Mouse (Mus musculus) spleen, adult 2 months (tissue): ENCODE measurements around the gene Prkg1. TPM values are rescaled to one million over a fixed set of nuclear protein-coding genes. Genes with fewer than 3 reads are reported as not detected.

Experiments
- DNase-seq, 2 experiments: peaks; one replicate each; pipeline versions ENCODE4 v3.0.0 to v3.0.0-alpha.2; 2012 to 2021; ENCODE audit warnings: low spot score in 2 of 2, low read depth in 1 of 2
- H3K27ac ChIP-seq: fragments of 200-500 bp; 2 replicates; pipeline ENCODE4 v1.5.1; 2012; ENCODE audit warnings: low read length, inconsistent platforms; ENCODE audit not compliant: insufficient read depth
- H3K27me3 ChIP-seq: fragments of 200-500 bp; 2 replicates; pipeline ENCODE4 v1.6.1; 2012; ENCODE audit warnings: mild to moderate bottlenecking, moderate library complexity, low read length, inconsistent platforms; ENCODE audit not compliant: control insufficient read depth, insufficient read depth
- H3K36me3 ChIP-seq: fragments of 200-500 bp; 2 replicates; pipeline ENCODE4 v1.6.1; 2012; ENCODE audit warnings: mild to moderate bottlenecking, low read length, inconsistent platforms; ENCODE audit not compliant: control insufficient read depth, insufficient read depth
- H3K4me1 ChIP-seq: fragments of 200-500 bp; 2 replicates; pipeline ENCODE4 v1.6.1; 2011; ENCODE audit warnings: inconsistent platforms; ENCODE audit not compliant: control insufficient read depth, insufficient read depth, insufficient read length
- H3K4me3 ChIP-seq: fragments of 200-500 bp; 2 replicates; pipeline ENCODE4 v1.5.1; 2011; ENCODE audit warnings: mild to moderate bottlenecking, inconsistent platforms; ENCODE audit not compliant: insufficient read depth, insufficient read length; ENCODE audit errors: extremely low read depth
- CTCF ChIP-seq: fragments of 200-500 bp; IDR thresholded peaks from 2 replicates; pipeline ENCODE4 v1.5.1; 2011; ENCODE audit warnings: mild to moderate bottlenecking, inconsistent platforms; ENCODE audit not compliant: insufficient read depth, insufficient read length, insufficient replicate concordance; ENCODE audit errors: extremely low read depth
- POLR2A ChIP-seq: fragments of 200-500 bp; IDR thresholded peaks from 2 replicates; pipeline ENCODE4 v1.6.1; 2011; ENCODE audit warnings: low read depth, low read length, inconsistent platforms
- WGBS: fragments of 180-500 bp; shearing (Covaris S2); methylation state at CpG from one replicate; pipeline ENCODE4 v1.1.7; 2018; 5-methylcytosine and 5-hydroxymethylcytosine counted together
- polyA plus RNA-seq: library from polyadenylated mRNA; depleted of rRNA; stranded (reverse); fragments of >200 nt; gene quantifications from 2 replicates; pipeline ENCODE4 v1.2.3, GENCODE M21; 2012

Prkg1 gene
- polyA plus RNA-seq, 1 experiment, result 0.33 TPM

DNA sequence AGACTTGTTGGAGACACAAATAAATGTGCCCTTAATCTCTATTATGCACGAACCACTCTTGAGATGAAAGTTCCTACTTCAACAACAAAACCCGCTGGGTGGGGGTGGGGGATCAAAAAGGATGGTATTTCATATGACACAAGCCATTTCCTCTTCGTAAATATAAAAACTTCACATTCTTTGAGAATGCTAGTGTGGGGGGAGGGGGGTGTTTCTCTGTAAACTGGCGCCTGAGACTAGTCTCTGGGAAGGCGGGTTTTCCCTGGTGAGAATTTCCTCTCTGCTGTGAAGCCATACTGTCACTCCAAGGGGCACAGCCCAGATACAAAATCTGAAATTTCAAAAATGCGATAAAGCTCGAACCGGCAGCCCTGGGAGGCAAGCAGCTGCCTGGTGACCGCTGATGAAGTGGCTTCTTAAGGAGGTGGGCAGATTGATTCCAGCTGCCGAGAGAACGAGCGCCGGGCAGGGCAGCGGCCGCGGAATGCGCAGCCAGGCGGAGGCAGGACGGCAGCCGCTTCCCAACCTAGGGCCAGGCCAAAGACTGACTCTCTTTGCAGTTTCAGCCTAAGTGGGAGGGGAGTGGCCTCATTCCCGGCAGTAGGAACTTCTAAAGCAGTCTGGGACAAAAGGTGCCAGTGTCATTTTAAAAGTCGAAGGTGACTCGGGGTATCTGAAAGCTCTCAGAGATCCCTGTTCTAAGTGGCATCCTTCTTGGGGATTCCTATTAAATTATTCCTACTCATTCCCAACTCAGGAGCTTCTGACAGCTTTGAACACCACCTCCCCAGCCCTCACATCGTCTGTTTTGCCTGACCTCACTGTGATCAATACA is 2.2 kb downstream of the Prkg1 start:
- Histone ChIP-seq H3K36me3 (no peaks in the 10 kb centered on the region), H3K4me3 (peak overlapping the region; percentile 31; the same call in 1 of the 2 replicates), H3K27me3 (peaks cover 19% of the 10 kb centered on the region), H3K4me1 (peaks cover 6% of the 10 kb centered on the region), H3K27ac (no peak overlapping the region)
- TF ChIP-seq CTCF (no peak), POLR2A (no peak)
- 2% methylated on average over 24 of the region's 24 CpGs for WGBS
- no peak for DNase-seq

DNA sequence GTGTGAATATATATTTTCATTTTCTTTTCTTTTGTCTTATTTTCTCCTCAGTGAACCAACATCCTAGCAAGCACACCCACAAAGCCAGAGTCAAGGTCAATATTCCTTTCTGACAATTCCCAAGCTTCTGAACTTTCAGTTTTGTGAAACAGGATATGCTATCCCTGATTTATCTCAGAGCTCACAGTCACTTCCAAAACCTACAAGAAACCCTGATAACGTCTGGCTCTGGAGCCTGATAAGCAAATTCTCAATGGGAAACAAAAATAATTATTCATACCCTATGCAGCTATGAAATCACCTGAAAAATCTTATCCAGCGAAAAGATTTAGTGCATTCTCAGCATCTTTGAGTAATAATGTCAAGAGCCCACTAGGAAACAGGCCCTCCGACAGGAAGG is 5.0 kb downstream of the Prkg1 start:
- Histone ChIP-seq H3K4me3 (no peak overlapping the region), H3K36me3 (no peaks in the 10 kb centered on the region), H3K4me1 (peaks cover 6% of the 10 kb centered on the region), H3K27ac (no peak overlapping the region), H3K27me3 (peaks cover 17% of the 10 kb centered on the region)
- WGBS, result 80% methylated on average over 3 of the region's 3 CpGs
- TF ChIP-seq POLR2A (no peak), CTCF (no peak)
- no peak for DNase-seq

DNA sequence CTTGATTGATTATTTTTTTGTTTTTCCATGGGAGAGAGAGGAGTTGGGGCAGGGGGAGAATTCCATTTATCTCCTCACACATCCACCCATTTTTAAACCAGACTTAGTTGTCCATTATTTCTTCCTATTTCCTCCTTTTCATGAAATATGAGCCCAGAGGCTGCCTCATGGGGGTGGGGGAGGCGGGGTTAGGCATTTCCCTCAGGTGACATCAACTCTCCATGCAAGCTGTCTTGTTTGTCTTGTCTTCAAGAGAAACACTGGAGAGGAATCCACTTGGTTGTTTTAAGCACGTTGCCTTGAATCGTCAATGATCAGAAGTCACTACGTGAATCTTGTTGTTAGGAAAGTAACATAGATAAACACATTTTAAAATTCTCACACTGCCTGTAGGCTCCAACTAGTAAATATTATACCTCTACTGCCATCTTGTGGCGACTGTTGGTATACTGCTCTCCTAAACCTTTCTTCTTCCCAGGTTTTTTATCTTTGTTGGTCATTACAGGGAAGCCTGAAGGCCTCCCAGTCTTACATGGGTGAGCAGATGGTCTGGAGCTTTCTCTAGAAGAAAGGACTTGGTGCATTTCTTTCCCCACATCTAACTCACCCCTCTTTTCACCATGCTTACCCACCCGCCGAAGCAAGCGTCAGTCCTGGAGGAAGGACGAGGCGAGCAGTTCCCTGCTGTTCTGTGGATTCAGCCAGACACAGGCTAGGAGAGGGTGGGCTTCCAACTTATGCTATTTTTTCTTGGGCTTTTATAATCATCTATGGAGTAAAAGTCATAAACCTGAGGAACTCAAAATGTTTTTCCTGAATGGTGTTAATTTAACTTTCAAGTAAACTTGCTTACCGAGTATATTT is 8.7 kb downstream of the Prkg1 start:
- no peaks in the 10 kb centered on the region for H3K36me3 ChIP-seq
- 54% methylated on average over 11 of the region's 11 CpGs for WGBS
- H3K4me3 ChIP-seq, result no peak overlapping the region
- no peak overlapping the region for H3K27ac ChIP-seq
- TF ChIP-seq POLR2A, result no peak
- no peaks in the 10 kb centered on the region for H3K4me1 ChIP-seq
- peak in 1 of 2 experiments; percentile 8 for DNase-seq
- no peaks in the 10 kb centered on the region; the same call in 1 of the 2 replicates for H3K27me3 ChIP-seq

DNA sequence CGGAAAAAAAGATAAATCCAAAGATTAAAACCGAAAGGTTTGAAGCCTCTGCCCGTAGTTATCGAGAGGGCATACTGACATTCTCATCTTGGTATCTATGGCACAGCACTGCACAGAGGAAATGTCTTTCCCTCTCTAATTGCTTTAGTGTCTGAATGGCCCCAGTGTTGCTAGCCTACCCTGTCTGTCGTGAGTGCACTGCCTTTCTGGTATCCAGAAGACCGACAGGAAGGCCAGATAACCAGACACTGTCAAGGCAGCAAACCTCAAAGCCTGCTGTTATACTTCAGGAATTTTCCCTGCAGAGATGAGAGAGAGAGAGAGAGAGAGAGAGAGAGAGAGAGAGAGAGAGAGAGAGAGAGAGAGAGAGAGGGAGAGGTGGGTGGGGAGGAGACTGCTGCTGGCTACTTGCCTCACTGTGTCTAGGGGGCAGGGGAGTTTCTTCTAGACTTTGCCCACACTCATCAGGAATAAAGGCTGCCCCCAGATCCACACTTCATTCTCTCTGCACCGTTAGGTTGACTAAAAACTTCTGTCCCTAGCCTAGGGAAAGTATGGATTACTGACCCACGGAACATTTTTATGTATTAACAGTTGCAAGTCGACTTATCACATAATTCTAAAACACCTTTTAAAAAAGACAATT is 10.1 kb downstream of the Prkg1 start:
- Histone ChIP-seq H3K36me3 (no peaks in the 10 kb centered on the region), H3K4me3 (no peak overlapping the region), H3K4me1 (no peaks in the 10 kb centered on the region), H3K27ac (no peak overlapping the region), H3K27me3 (no peaks in the 10 kb centered on the region)
- 62% methylated on average over 9 of the region's 9 CpGs for WGBS
- DNase-seq, result no peak
- no peak for TF ChIP-seq CTCF
- TF ChIP-seq POLR2A, result no peak

DNA sequence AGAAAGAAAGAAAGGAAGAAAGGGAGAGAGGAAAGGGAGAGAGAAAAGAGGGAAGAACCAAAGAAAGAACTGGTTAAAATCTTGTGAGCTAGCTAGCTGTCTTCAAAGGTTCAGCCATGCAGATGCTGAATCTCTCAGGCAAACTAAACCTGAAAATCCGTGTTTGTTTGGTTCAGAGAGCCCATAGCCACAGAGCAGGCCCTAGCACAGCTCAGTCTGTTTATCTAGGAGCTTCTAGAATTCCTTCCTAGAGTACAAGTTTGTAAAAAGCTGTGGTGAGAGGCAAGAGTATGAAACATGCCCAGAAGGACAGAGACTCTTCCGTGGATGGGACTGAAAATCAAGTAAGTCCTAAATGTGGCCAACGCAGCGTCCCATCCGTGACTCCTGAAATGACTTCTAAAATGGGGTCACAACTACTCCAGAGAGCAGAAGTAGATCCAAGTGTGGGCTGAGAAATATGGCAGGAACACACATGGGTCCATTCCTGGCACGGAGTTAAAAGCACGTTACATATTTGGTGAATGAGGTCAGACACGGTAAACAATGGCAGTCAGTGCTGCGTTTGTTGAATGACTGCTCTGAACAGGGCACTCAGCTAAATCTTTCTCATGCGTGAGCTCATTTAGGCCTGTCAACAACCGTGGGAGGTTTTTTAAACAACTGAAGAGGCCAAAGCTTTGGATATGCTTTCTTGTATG is 13.7 kb downstream of the Prkg1 start:
- Histone ChIP-seq H3K27me3 (no peaks in the 10 kb centered on the region), H3K4me1 (no peaks in the 10 kb centered on the region), H3K36me3 (no peaks in the 10 kb centered on the region), H3K27ac (no peak overlapping the region), H3K4me3 (no peak overlapping the region)
- TF ChIP-seq CTCF, result no peak
- TF ChIP-seq POLR2A, result no peak
- WGBS, result 82% methylated on average over 11 of the region's 11 CpGs
- DNase-seq, result no peak

DNA sequence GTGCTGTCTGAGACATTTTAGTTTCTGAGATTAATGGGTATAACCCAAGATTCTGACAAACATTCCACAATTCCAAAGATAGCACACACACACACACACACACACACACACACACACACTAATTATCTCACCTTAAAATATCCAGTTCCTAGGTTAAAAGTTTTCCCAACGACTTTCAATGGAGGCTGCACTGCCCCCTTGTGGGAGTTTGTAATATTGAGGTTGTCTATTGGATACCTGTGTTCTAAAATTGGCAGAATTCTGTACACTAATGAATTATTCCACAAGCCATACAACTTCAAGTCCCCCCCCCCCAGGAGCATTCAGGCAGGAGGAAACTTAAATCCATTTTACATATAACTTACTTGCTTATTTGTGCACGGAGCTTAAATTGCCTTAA is 18.2 kb downstream of the Prkg1 start:
- DNase-seq, result peak in 1 of 2 experiments; percentile 10

More for the DNA sequence above, 18.2 kb downstream of the Prkg1 start:
- Histone ChIP-seq H3K4me3 (no peak overlapping the region), H3K4me1 (no peaks in the 10 kb centered on the region), H3K27me3 (no peaks in the 10 kb centered on the region), H3K27ac (no peak overlapping the region), H3K36me3 (no peaks in the 10 kb centered on the region)
- WGBS, result 27% methylated on average over 2 of the region's 2 CpGs
- TF ChIP-seq CTCF (no peak), POLR2A (no peak)
